Mouse (Mus musculus): Measurements from ENCODE around the gene Metrn.

- TF ChIP-seq MAFK (IDR thresholded peaks at IDR 0.05; ENCODE audit: insufficient read depth, low read depth, low read length), result no peak
- TF ChIP-seq HCFC1 (IDR thresholded peaks at IDR 0.05; ENCODE audit: borderline replicate concordance, insufficient read depth, low read length), result no peak
- TF ChIP-seq CHD2 (IDR thresholded peaks at IDR 0.05; ENCODE audit: low read depth, low read length), result no peak
These were observed 30.7 kb upstream of the Metrn start for GRCm38 (mm10) chr17:25827546-25828222.

All from ES-E14 (cell line).